Mouse (Mus musculus) cerebellum, adult 9-11 months (tissue): ENCODE results near the gene Batf.
A peak's percentile ranks its signal among the peaks of the same experiment; 100 is the strongest.
"Not testable (repeated sequence)": the region's sequence is repeated elsewhere in the genome, so short reads cannot be mapped to it uniquely, and the experiment has no call there.

Experiments
- DNase-seq: peaks from one replicate; pipeline ENCODE4 v3.0.0; 2022

The Batf gene

GRCm38 (mm10) chr12:85686466-85687216, at the start of gene Batf:
TSS of gene Batf (plus strand) at chr12:85686669.
- DNase-seq, result no peak

DNA sequence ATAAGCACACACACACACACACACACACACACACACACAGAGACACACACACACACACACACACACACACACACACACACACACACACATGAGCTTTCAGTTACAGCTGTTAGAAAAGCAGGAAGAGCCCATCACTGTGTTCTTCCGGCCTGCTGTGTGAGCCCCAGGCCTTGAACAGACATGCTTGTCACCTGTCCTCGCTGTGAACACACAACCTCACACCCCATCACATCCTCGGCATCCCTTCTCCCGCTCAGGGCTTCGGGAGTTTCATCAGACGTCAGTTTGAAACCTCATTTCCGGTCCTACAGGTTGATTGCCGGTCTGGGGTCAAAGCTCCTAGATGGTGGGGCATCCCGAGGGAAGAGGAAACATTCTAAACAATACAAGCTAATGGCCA, 48.5 kb upstream of the Batf start:
- no peak for DNase-seq

DNA sequence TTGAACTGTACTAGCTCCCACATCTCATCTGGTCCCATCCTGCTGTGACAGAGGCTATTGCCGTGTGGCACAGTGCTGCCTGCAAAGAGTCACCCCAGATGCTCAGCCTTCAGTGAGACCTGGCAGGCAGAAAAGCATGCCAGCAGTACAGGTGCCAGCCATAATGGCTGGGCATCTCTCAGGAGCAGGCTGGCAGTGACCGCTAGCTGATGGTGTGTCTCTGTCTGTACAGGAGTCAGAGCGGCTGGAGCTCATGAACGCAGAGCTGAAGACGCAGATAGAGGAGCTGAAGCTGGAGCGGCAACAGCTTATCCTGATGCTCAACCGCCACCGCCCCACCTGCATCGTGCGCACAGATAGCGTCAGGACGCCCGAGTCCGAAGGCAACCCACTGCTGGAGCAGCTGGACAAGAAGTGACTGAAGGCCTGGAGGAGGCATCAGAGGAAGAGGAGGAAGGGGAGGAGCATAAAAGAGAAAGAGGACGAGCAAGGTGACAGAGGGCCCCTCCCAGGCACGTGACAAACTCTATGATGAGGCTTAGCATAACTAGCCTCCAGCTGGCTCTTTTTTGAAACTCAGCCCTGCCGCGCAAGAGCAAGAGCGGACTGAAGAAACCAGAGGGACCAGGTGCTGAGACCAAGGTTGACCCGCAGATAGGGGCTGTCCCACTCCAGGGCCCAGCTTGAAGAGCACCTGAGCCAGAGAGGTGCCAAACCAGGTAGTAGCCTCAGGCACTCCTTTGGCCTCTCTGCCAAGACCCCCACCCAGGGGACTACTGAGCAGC, 47.7 kb upstream of the Batf start:
- DNase-seq, result no peak

GRCm38 (mm10) chr12:85639326-85640008, 47.0 kb upstream of the Batf start:
- no peak for DNase-seq

DNA sequence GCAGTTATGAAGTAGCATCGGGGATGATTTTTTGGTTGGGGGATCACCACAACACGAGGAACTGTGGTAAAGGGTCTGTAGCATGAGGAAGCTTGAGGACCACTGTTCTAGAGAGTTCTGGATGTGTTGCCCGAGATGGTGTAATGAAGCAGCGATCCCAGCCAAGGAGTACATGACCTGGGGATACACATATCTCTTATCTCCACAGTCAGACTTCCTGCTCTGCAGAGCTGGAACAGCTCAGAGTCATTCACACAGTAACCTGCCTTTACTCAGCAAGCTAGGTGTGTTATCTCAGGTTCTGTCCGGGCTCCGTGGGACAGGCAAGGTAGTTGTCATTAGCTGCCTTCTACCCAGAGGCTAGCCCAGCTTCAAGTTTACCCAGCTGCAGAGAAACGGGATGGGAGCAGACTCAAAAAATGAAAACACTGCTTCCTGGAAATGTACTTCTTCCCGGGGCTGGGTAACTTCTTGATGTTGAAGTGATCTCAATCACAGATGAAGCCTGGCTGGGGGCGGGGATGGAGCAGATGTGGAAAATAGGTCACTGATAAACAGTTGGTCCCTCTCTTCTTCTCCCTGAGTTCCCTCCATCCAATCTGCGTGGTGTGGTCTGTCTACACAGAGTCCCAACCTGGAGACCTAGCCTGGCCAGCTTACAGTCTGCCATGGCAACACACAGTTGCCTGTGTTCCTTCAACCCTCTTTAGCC, 45.5 kb upstream of the Batf start:
- no peak for DNase-seq

- no peak for DNase-seq
Measured at GRCm38 (mm10) chr12:85641564-85641931, 44.9 kb upstream of the Batf start.

- no peak for DNase-seq
Measured at GRCm38 (mm10) chr12:85643735-85644134, 42.7 kb upstream of the Batf start.

- no peak for DNase-seq
Measured at GRCm38 (mm10) chr12:85645664-85646063, 40.8 kb upstream of the Batf start.

DNA sequence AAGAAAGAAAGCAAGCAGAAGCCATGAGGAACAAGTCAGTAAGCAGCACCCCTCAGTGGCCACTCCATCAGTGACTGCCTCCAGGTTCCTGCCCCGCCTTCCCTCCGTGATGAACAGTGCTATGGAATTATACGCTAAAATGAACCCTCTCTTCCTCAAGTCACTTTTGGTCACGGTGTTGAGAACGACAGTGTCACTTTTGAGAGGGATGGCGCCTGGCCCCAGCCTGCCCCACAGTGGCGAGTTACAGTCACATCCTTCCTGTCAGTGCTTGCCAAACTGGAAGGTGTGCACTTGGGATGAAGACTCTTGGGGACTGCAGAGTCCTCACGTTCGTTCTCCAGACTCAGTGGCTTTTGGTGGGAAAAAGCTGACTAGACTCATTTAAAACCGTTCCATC, 39.1 kb upstream of the Batf start:
- no peak for DNase-seq

GRCm38 (mm10) chr12:85647955-85648354, 38.5 kb upstream of the Batf start:
- no peak for DNase-seq

- DNase-seq, result no peak
Measured at GRCm38 (mm10) chr12:85659319-85659718, 27.1 kb upstream of the Batf start.

DNA sequence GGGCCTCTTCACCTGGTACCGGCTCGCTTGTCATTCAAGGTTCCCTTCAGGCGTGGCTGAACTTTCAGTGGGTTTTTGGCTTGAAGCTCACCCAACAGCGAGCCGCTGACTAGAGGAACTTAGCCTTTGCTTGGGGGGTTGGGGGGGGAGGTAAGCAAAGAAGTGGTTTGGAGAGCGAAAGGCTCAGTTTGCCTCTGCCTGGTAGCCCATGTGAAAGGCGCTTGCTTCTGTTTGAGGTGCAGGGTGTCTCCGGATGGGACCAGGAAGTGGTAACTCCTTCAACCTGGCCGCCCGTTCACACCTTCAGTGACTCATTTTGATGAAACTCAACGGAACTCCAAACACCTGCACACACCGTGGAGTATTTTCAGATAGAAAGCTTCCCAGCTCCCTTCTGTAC, 25.6 kb upstream of the Batf start:
- DNase-seq, result no peak

GRCm38 (mm10) chr12:85662232-85662631, 24.2 kb upstream of the Batf start:
- DNase-seq, result not testable (repeated sequence)

- DNase-seq, result peak; percentile 58
Measured at GRCm38 (mm10) chr12:85662896-85663295, 23.6 kb upstream of the Batf start.

DNA sequence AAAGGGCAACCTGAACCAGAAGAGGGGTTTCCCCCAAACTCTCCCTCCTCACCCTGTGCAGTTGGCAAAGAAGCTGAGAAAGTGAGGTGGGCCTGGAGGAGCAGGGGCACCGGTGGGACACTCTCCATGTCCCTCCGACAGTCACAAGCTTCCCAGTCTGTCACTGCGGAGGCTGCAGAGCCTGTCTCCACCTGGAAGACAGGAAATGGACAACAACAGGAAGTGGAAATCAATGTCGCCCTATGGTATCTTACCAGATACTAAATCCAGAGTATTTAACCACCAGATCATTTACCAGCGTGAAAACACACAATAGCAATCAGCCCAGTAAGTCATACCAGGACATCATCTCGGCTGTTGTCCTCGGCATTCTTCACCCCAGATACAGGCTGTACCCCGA, 20.4 kb upstream of the Batf start:
- DNase-seq, result no peak

GRCm38 (mm10) chr12:85667071-85667470, 19.4 kb upstream of the Batf start:
- DNase-seq, result no peak

DNA sequence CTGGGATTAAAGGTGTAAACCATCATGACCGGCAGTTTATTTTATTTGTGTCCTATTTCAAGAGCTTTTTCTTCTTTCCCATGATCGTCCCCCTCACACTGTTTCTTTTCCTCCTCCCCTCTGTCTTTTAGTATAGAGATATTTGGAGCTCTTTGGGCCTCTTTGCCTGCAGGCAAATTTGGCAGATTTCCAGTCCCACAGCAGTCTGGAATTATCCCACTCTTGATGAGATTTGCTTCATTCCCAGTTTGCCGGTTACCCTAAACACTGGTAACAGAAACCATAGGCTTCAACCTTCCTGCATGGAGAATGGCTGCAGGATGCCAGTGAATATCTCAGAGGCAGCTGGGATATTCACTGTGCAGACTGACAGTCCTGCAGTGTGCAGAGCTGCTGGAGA, 17.8 kb upstream of the Batf start:
- DNase-seq, result no peak

- no peak for DNase-seq
Measured at GRCm38 (mm10) chr12:85670080-85670479, 16.4 kb upstream of the Batf start.

GRCm38 (mm10) chr12:85673914-85674313, 12.6 kb upstream of the Batf start:
- DNase-seq, result no peak

GRCm38 (mm10) chr12:85679117-85679516, 7.4 kb upstream of the Batf start:
- no peak for DNase-seq

- no peak for DNase-seq
Measured at GRCm38 (mm10) chr12:85679808-85680207, 6.7 kb upstream of the Batf start.

- DNase-seq, result no peak
Measured at GRCm38 (mm10) chr12:85682328-85682727, 4.1 kb upstream of the Batf start.
